Mouse (Mus musculus) MEL (cell line): ENCODE measurements around the gene Afg1l. TPM values are rescaled to one million over a fixed set of nuclear protein-coding genes. Genes with fewer than 3 reads are reported as not detected.

Experiments used
- DNase-seq: peaks from one replicate; pipeline ENCODE4 v3.0.0; 2011; ENCODE audit warnings: low read depth, low spot score
- H3K27ac ChIP-seq: 2 replicates; pipeline ENCODE4 v1.5.1; 2012; ENCODE audit warnings: low read depth, mild to moderate bottlenecking, control low read depth, low read length, moderate library complexity; ENCODE audit not compliant: control insufficient read depth
- H3K27me3 ChIP-seq, 2 experiments: fragments of 150-350 bp in 1 of 2; sonication (generic) in 1 of 2; 2 replicates each; pipeline ENCODE4 v1.6.1; 2012; ENCODE audit warnings: low read length in 2 of 2, mild to moderate bottlenecking in 2 of 2, improper control_type of control experiment in 1 of 2, moderate library complexity in 1 of 2; ENCODE audit not compliant: insufficient read depth in 2 of 2, control insufficient read depth in 1 of 2
- H3K36me3 ChIP-seq, 2 experiments: 2 replicates each; pipeline ENCODE4 v1.6.1; 2012 to 2014; ENCODE audit warnings: low read length in 2 of 2, improper control_type of control experiment in 1 of 2, inconsistent platforms in 1 of 2, mild to moderate bottlenecking in 1 of 2; ENCODE audit not compliant: insufficient read depth in 2 of 2, control insufficient read depth in 1 of 2
- H3K4me1 ChIP-seq, 2 experiments: fragments of 150-350 bp in 1 of 2; sonication (generic) in 1 of 2; 2 replicates each; pipeline ENCODE4 v1.6.1; 2012; ENCODE audit warnings: low read length in 2 of 2, improper control_type of control experiment in 1 of 2, mild to moderate bottlenecking in 1 of 2; ENCODE audit not compliant: insufficient read depth in 2 of 2, control insufficient read depth in 1 of 2
- H3K4me3 ChIP-seq, 2 experiments: fragments of 150-350 bp in 1 of 2; sonication (generic) in 1 of 2; 2 replicates each; pipeline ENCODE4 v1.5.1; 2012; ENCODE audit warnings: low read depth in 2 of 2, low read length in 2 of 2, mild to moderate bottlenecking in 2 of 2, moderate library complexity in 2 of 2, control low read depth in 1 of 2, improper control_type of control experiment in 1 of 2; ENCODE audit not compliant: control insufficient read depth in 1 of 2, insufficient read depth in 1 of 2
- H3K79me2 ChIP-seq: 2 replicates; pipeline ENCODE4 v1.6.1; 2012; ENCODE audit warnings: mild to moderate bottlenecking, low read length, moderate library complexity; ENCODE audit not compliant: control insufficient read depth, poor library complexity, insufficient read depth
- H3K9ac ChIP-seq: 2 replicates; pipeline ENCODE4 v1.6.1; 2012; ENCODE audit warnings: low read depth, mild to moderate bottlenecking, control low read depth, low read length, moderate library complexity; ENCODE audit not compliant: control insufficient read depth, poor library complexity, severe bottlenecking
- H3K9me3 ChIP-seq: fragments of 150-350 bp; sonication (generic); replicated peaks from 2 replicates; pipeline ENCODE4 v1.6.1; 2012; ENCODE audit warnings: mild to moderate bottlenecking, low read length, improper control_type of control experiment, moderate library complexity; ENCODE audit not compliant: insufficient read depth
- BHLHE40 ChIP-seq: IDR thresholded peaks from 2 replicates; pipeline ENCODE4 v1.6.1; 2012; ENCODE audit warnings: low read depth, mild to moderate bottlenecking, inconsistent platforms, low read length, improper control_type of control experiment, borderline replicate concordance
- ETS1 ChIP-seq: IDR thresholded peaks from 2 replicates; pipeline ENCODE4 v1.6.1; 2012; ENCODE audit warnings: low read depth, mild to moderate bottlenecking, inconsistent platforms, low read length, improper control_type of control experiment, moderate library complexity
- GATA1 ChIP-seq: IDR thresholded peaks from 2 replicates; pipeline ENCODE4 v1.6.1; 2011; ENCODE audit warnings: low read depth, low read length, improper control_type of control experiment
- JUND ChIP-seq: IDR thresholded peaks from 2 replicates; pipeline ENCODE4 v1.6.1; 2011; ENCODE audit warnings: low read depth, mild to moderate bottlenecking, improper control_type of control experiment, low read length
- MAFK ChIP-seq: IDR thresholded peaks from 2 replicates; pipeline ENCODE4 v1.6.1; 2011; ENCODE audit warnings: low read depth, mild to moderate bottlenecking, low read length, improper control_type of control experiment, borderline replicate concordance
- MYC ChIP-seq: IDR thresholded peaks from 2 replicates; pipeline ENCODE4 v1.6.1; 2011; ENCODE audit warnings: low read depth, mild to moderate bottlenecking, low read length, improper control_type of control experiment, moderate library complexity
- NELFE ChIP-seq: IDR thresholded peaks from 2 replicates; pipeline ENCODE4 v1.6.1; 2011; ENCODE audit warnings: low read depth, low read length, improper control_type of control experiment
- NRF1 ChIP-seq: IDR thresholded peaks from 2 replicates; pipeline ENCODE4 v1.6.1; 2014; ENCODE audit warnings: low read depth, mild to moderate bottlenecking, inconsistent platforms, low read length, improper control_type of control experiment, moderate library complexity; ENCODE audit not compliant: poor library complexity, insufficient read depth, severe bottlenecking
- POLR2A ChIP-seq, 2 experiments: IDR thresholded peaks; 2 replicates each; pipeline ENCODE4 v1.6.1; 2011 to 2012; ENCODE audit warnings: low read length in 2 of 2, mild to moderate bottlenecking in 2 of 2, control low read depth in 1 of 2, improper control_type of control experiment in 1 of 2, low read depth in 1 of 2, moderate library complexity in 1 of 2; ENCODE audit not compliant: control insufficient read depth in 1 of 2, insufficient read depth in 1 of 2, poor library complexity in 1 of 2
- POLR2AphosphoS5 ChIP-seq: IDR thresholded peaks from 2 replicates; pipeline ENCODE4 v1.6.1; 2012; ENCODE audit warnings: low read depth, borderline replicate concordance, mild to moderate bottlenecking, inconsistent platforms, low read length, moderate library complexity, mixed read lengths
- RAD21 ChIP-seq: IDR thresholded peaks from 2 replicates; pipeline ENCODE4 v1.6.1; 2011; ENCODE audit warnings: mild to moderate bottlenecking, low read depth, low read length, improper control_type of control experiment
- UBTF ChIP-seq: IDR thresholded peaks from 2 replicates; pipeline ENCODE4 v1.6.1; 2012; ENCODE audit warnings: low read depth, mild to moderate bottlenecking, inconsistent platforms, low read length, improper control_type of control experiment, moderate library complexity, borderline replicate concordance; ENCODE audit not compliant: insufficient read depth
- USF1 ChIP-seq: IDR thresholded peaks from 2 replicates; pipeline ENCODE4 v1.6.1; 2014; ENCODE audit warnings: low read depth, mild to moderate bottlenecking, inconsistent platforms, low read length, improper control_type of control experiment, moderate library complexity
- ZC3H11A ChIP-seq: IDR thresholded peaks from 2 replicates; pipeline ENCODE4 v1.6.1; 2012; ENCODE audit warnings: low read depth, mild to moderate bottlenecking, inconsistent platforms, low read length, improper control_type of control experiment
- ZNF384 ChIP-seq: IDR thresholded peaks from 2 replicates; pipeline ENCODE4 v1.6.1; 2012; ENCODE audit warnings: low read depth, mild to moderate bottlenecking, inconsistent platforms, low read length, improper control_type of control experiment
- polyA plus RNA-seq, 2 experiments: library from polyadenylated mRNA; stranded (reverse) in 1 of 2; unstranded in 1 of 2; fragments of >175 nt in 1 of 2; fragments of >200 nt in 1 of 2; gene quantifications; 2 replicates each; pipeline versions ENCODE4 v1.2.1 to v1.2.4; 2012; ENCODE audit warnings: low replicate concordance in 2 of 2, low read depth in 1 of 2; ENCODE audit not compliant: insufficient read length in 2 of 2, insufficient read depth in 1 of 2, missing spikeins in 1 of 2
- total RNA-seq: library from RNA; depleted of rRNA; stranded (reverse); fragments of 300-350 nt; gene quantifications from 2 replicates; pipeline ENCODE4 v1.2.3, GENCODE M21; 2012

Afg1l gene
- total and polyA plus RNA-seq, 3 experiments = 3.4 to 3.7 TPM; not detected in 1

DNA sequence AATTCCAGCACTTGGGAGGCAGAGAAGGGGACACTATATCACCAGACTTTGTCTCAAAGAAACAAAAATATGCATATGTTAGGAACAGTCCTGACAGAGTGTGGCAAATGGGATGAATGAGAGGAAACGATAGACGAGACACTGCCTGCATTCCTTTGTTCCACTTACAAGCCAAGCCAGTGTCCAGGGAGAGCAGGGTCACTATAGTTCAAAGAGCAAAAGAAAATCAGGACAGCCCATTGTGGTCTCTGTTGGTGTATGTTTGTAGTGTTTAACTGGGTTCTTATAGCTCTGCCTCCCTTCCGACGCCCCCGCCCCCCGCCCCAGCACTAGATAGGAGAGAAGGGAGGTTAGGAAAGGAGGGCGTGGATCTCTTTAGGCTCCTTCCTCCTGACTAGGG is 30.0 kb downstream of the Afg1l start:
- peaks cover 0 to 2% of the 10 kb centered on the region in 2 experiments; a peak in 1 of 4 replicates for H3K4me1 ChIP-seq
- peaks cover 2% of the 10 kb centered on the region; the same call in 1 of the 2 replicates for H3K79me2 ChIP-seq
- TF ChIP-seq POLR2AphosphoS5 (no peak), ETS1 (no peak), MYC (no peak), UBTF (no peak), MAFK (no peak), RAD21 (no peak)
- H3K9me3 ChIP-seq = no peaks in the 10 kb centered on the region
- H3K36me3 ChIP-seq = peaks cover 0 to 4% of the 10 kb centered on the region in 2 experiments; a peak in 1 of 4 replicates
- no peak overlapping the region for H3K4me3 ChIP-seq
- no peaks in the 10 kb centered on the region for H3K27me3 ChIP-seq
- no peak overlapping the region for H3K27ac ChIP-seq
- DNase-seq = no peak
- no peak overlapping the region for H3K9ac ChIP-seq

- no peaks in the 10 kb centered on the region for H3K27me3 ChIP-seq
- TF ChIP-seq NRF1 (no peak), GATA1 (no peak), POLR2A (IDR thresholded peaks at IDR 0.05; ENCODE audit: control insufficient read depth in 1 of 2, insufficient read depth in 1 of 2, low read depth in 1 of 2, low read length in 2 of 2, poor library complexity in 1 of 2) (no peak), ZC3H11A (no peak), JUND (no peak), ZNF384 (no peak), RAD21 (no peak), NELFE (no peak), USF1 (no peak), BHLHE40 (no peak)
- TF ChIP-seq, all 39 proteins: peak for 0
- Histone ChIP-seq H3K36me3 (peaks cover 0 to 4% of the 10 kb centered on the region in 2 experiments; a peak in 1 of 4 replicates), H3K27ac (no peak overlapping the region), H3K4me3 (no peak overlapping the region), H3K9ac (no peak overlapping the region), H3K4me1 (peaks cover 0 to 2% of the 10 kb centered on the region in 2 experiments; a peak in 1 of 4 replicates), H3K9me3 (no peaks in the 10 kb centered on the region), H3K79me2 (peaks cover 2% of the 10 kb centered on the region; the same call in 1 of the 2 replicates)
- no peak for DNase-seq
Measured at GRCm38 (mm10) chr10:42446145-42446544, 32.2 kb downstream of the Afg1l start.
